In genomic region chr6:87206790-87207189, GRCm38 (mm10) we compare ENCODE assay signal across 17 mouse cellular contexts.
DNase-seq lines count a peak whose midpoint lies in the region; TF ChIP-seq lines count a peak whose summit lies in the region.
"Had no signal": no experiment of that assay in that cellular context is flagged by ENCODE, and none has a peak within 500 bp of the region (broad histone marks: within the 10 kb centered on the region; RNA-seq: fewer than 3 reads in every experiment).

No protein-coding gene starts in this region.

- no peak for TF ChIP-seq CTCF in gastrocnemius, adult 2 months (IDR thresholded peaks at IDR 0.05)

- H3K4me3 ChIP-seq in gastrocnemius, adult 2 months: no peak overlapping the region
- H3K4me3 ChIP-seq: embryonic facial prominence, embryonic 13.5 days; embryonic facial prominence, embryonic 15.5 days; erythroblast, embryonic 14.5 days; forebrain, embryonic 10.5 days; forebrain, embryonic 12.5 days had no signal

- intact Hi-C loops in gastrocnemius, adult 2 months (cut with DNase I): no loop called here
- intact Hi-C loops in gastrocnemius, postnatal 36 days (cut with DNase I): no loop called here

- peak; percentile 57 to 68 for DNase-seq in cerebellum, postnatal 14 days
- no peak for DNase-seq in cerebellum, adult 11 months
- peak; percentile 13 for DNase-seq in gastrocnemius, adult 2 months
- DNase-seq in gastrocnemius, postnatal 36 days: no peak
- peak; percentile 29 to 55 for DNase-seq in layer of hippocampus, postnatal 14 days (ENCODE audit: low spot score in 2 of 2)
- no peak for DNase-seq in layer of hippocampus, adult 8-10 months (ENCODE audit: low spot score in 2 of 2)
- DNase-seq: adrenal gland, adult 2 months; adrenal gland, postnatal 10 days; adrenal gland, postnatal 25 days; cerebellum, adult 18-20 months; cerebellum, adult 8-10 months; embryo, embryonic 11 days had no signal

- no peak overlapping the region for H3K27ac ChIP-seq in gastrocnemius, adult 2 months
- H3K27ac ChIP-seq: embryonic facial prominence, embryonic 15.5 days; forebrain, embryonic 10.5 days; forebrain, embryonic 12.5 days had no signal

Comparison
In these comparisons a context has a peak if more than half of its experiments do, and no peak if none do; other contexts are left out.
1. DNase-seq: peak in cerebellum, postnatal 14 days (2 of 2), gastrocnemius, adult 2 months (single experiment) and layer of hippocampus, postnatal 14 days (2 of 2); none in cerebellum, adult 11 months (single experiment), gastrocnemius, postnatal 36 days (0 of 2) and layer of hippocampus, adult 8-10 months (0 of 2).